Mouse (Mus musculus) spleen, adult 2 months (tissue): ENCODE data around the gene Fhl2.

Experiments
- CTCF ChIP-seq: fragments of 200-500 bp; IDR thresholded peaks from 2 replicates; pipeline ENCODE4 v1.5.1; 2011; ENCODE audit warnings: mild to moderate bottlenecking, inconsistent platforms; ENCODE audit not compliant: insufficient read depth, insufficient read length, insufficient replicate concordance; ENCODE audit errors: extremely low read depth
- POLR2A ChIP-seq: fragments of 200-500 bp; IDR thresholded peaks from 2 replicates; pipeline ENCODE4 v1.6.1; 2011; ENCODE audit warnings: low read depth, low read length, inconsistent platforms

DNA sequence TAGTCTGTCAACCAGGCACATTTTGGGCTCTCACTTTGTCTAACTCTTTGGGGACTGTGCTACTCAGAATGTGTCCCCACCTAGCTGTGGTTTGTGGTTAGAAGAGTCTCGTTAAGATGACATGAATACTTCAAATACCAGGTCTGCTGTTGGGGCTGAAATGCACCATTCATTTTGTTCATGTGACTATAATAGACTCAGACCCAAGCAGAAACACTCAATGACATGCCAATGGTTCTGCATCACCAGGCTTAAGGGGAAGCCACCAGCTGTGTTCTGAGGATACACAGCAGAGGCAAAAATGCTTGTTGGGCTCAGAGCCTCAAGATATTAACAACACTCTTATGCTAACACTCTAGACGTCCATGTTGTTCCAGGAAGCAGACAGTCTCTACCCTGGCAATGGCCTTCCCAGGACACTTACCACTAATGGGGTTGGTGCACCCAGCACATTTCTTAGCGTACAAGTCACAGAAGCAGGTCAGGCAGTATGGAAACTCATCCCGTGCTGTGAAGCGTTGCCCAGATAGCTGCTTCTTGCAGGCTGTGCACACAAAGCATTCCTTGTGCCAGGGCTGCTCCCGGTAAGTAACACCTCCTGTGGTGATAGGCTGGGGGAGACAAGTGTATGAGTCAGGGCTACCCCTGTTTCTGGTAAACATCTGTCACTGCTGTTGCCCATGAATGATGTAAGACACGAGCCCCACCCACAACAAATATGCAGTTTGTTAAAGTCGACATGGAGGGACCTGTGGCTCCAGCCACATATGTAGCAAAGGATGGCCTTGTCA, 68.8 kb downstream of the Fhl2 start:
- TF ChIP-seq CTCF (no peak), POLR2A (no peak)
